24 mouse cellular contexts compared by ENCODE assay signal in the genomic region with DNA sequence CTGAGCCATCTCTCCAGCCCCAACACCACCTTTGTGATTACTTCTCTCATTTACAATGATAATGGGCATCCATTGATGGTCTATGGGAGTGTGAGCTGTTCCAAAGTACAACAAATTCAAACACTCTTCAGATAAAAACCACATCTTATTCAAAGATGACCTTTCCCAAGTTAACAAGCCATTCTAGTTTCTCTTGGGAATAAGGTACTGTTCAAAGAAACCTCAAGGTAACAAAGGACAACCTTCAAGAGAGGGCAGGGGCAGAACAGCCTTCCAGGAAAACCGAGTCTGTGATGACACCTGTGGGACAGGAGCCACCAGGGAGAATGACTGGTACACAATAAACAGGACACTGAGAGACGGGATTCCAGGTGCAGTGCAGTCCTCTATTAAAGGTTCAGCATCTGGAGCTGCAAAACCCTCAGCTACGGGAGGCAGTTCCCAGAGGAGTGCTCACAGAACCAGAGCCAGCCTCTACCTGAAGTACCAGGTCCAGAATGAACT.
"Had no signal": no experiment of that assay in that cellular context is flagged by ENCODE, and none has a peak within 500 bp of the region (broad histone marks: within the 10 kb centered on the region; RNA-seq: fewer than 3 reads in every experiment).

No protein-coding gene starts in this region.

- H3K4me3 ChIP-seq: heart, adult 2 months; heart, embryonic 13.5 days; heart, embryonic 15.5 days; hindbrain, embryonic 10.5 days; hindbrain, embryonic 12.5 days; layer of hippocampus, adult 2 months; limb, embryonic 13.5 days; limb, embryonic 15.5 days; liver, embryonic 12.5 days had no signal

- H3K27ac ChIP-seq: heart, adult 2 months; heart, embryonic 13.5 days; heart, embryonic 15.5 days; hindbrain, embryonic 10.5 days; hindbrain, embryonic 12.5 days; hindbrain, embryonic 14.5 days; layer of hippocampus, adult 2 months; limb, embryonic 13.5 days; limb, embryonic 15.5 days; liver, embryonic 12.5 days; liver, embryonic 14.5 days had no signal

- DNase-seq: gastrocnemius, postnatal 10 days; gastrocnemius, postnatal 36 days; heart, adult 11 months; heart, adult 2 months; heart, postnatal 14 days; heart, postnatal 4 days; kidney, adult 18-20 months; kidney, adult 8-10 months; kidney, postnatal 10 days; kidney, postnatal 25 days; kidney, postnatal 4 days; layer of hippocampus, adult 9-11 months; layer of hippocampus, postnatal 36 days; left cerebral cortex, postnatal 4 days had no signal

- H3K9me3 ChIP-seq: heart, embryonic 13.5 days; heart, embryonic 15.5 days; hindbrain, embryonic 10.5 days; hindbrain, embryonic 12.5 days; limb, embryonic 13.5 days; limb, embryonic 15.5 days; liver, embryonic 12.5 days had no signal

- H3K27me3 ChIP-seq: heart, embryonic 13.5 days; heart, embryonic 15.5 days; hindbrain, embryonic 12.5 days; limb, embryonic 13.5 days; limb, embryonic 15.5 days; liver, embryonic 12.5 days had no signal

- H3K9ac ChIP-seq: heart, embryonic 13.5 days; heart, embryonic 15.5 days; hindbrain, embryonic 12.5 days; hindbrain, embryonic 14.5 days; limb, embryonic 13.5 days; limb, embryonic 15.5 days; liver, embryonic 12.5 days; liver, embryonic 14.5 days had no signal

- H3K36me3 ChIP-seq: heart, embryonic 13.5 days; heart, embryonic 15.5 days; hindbrain, embryonic 12.5 days; limb, embryonic 13.5 days; limb, embryonic 15.5 days; liver, embryonic 12.5 days had no signal
